Mouse (Mus musculus): ENCODE results near the gene Bcas3. TPM values are rescaled to one million over a fixed set of nuclear protein-coding genes. Genes with fewer than 3 reads are reported as not detected.
A peak's percentile ranks its signal among the peaks of the same experiment; 100 is the strongest.

The Bcas3 gene
- total RNA-seq, 2 experiments from 2014 or later, result 97.0 to 136 TPM

- no peak for ATAC-seq (replicated peaks; ENCODE audit: low FRiP score, poor library complexity, severe bottlenecking)
Measured at GRCm38 (mm10) chr11:85691285-85691684, 338.3 kb downstream of the Bcas3 start.

GRCm38 (mm10) chr11:85695614-85696263 is 342.8 kb downstream of the Bcas3 start:
- ATAC-seq (replicated peaks; ENCODE audit: low FRiP score, poor library complexity, severe bottlenecking), result 0 out of 2 replicates have a peak, but pooled peaks have one; percentile 37

GRCm38 (mm10) chr11:85696491-85697398 is 343.8 kb downstream of the Bcas3 start:
- no peak for ATAC-seq (replicated peaks; ENCODE audit: low FRiP score, poor library complexity, severe bottlenecking)

- ATAC-seq (replicated peaks; ENCODE audit: low FRiP score, poor library complexity, severe bottlenecking), result no peak
Measured at GRCm38 (mm10) chr11:85697468-85697867, 344.5 kb downstream of the Bcas3 start.

GRCm38 (mm10) chr11:85698242-85698641 is 345.3 kb downstream of the Bcas3 start:
- no peak for ATAC-seq (replicated peaks; ENCODE audit: low FRiP score, poor library complexity, severe bottlenecking)

- no peak for ATAC-seq (replicated peaks; ENCODE audit: low FRiP score, poor library complexity, severe bottlenecking)
Measured at GRCm38 (mm10) chr11:85704062-85704748, 351.2 kb downstream of the Bcas3 start.

- no peak for ATAC-seq (replicated peaks; ENCODE audit: low FRiP score, poor library complexity, severe bottlenecking)
Measured at GRCm38 (mm10) chr11:85706630-85707029, 353.7 kb downstream of the Bcas3 start.

- ATAC-seq (replicated peaks; ENCODE audit: low FRiP score, poor library complexity, severe bottlenecking), result no peak
Measured at GRCm38 (mm10) chr11:85707496-85707895, 354.5 kb downstream of the Bcas3 start.

- no peak for ATAC-seq (replicated peaks; ENCODE audit: low FRiP score, poor library complexity, severe bottlenecking)
Measured at GRCm38 (mm10) chr11:85709147-85709546, 356.2 kb downstream of the Bcas3 start.

- no peak for ATAC-seq (replicated peaks; ENCODE audit: low FRiP score, poor library complexity, severe bottlenecking)
Measured at GRCm38 (mm10) chr11:85710155-85710554, 357.2 kb downstream of the Bcas3 start.

- ATAC-seq (replicated peaks; ENCODE audit: low FRiP score, poor library complexity, severe bottlenecking), result no peak
Measured at GRCm38 (mm10) chr11:85712026-85712804, 359.2 kb downstream of the Bcas3 start.

- peak; percentile 60 for ATAC-seq (replicated peaks; ENCODE audit: low FRiP score, poor library complexity, severe bottlenecking)
Measured at GRCm38 (mm10) chr11:85712860-85713813, 360.2 kb downstream of the Bcas3 start.

- ATAC-seq (replicated peaks; ENCODE audit: low FRiP score, poor library complexity, severe bottlenecking), result no peak
Measured at GRCm38 (mm10) chr11:85713814-85714208, 360.8 kb downstream of the Bcas3 start.

- no peak for ATAC-seq (replicated peaks; ENCODE audit: low FRiP score, poor library complexity, severe bottlenecking)
Measured at GRCm38 (mm10) chr11:85714312-85714931, 361.5 kb downstream of the Bcas3 start.

- ATAC-seq (replicated peaks; ENCODE audit: low FRiP score, poor library complexity, severe bottlenecking), result peak; percentile 76
Measured at GRCm38 (mm10) chr11:85716730-85717129, 363.8 kb downstream of the Bcas3 start.

- no peak for ATAC-seq (replicated peaks; ENCODE audit: low FRiP score, poor library complexity, severe bottlenecking)
Measured at GRCm38 (mm10) chr11:85719091-85719490, 366.1 kb downstream of the Bcas3 start.

GRCm38 (mm10) chr11:85719766-85720165 is 366.8 kb downstream of the Bcas3 start:
- 0 out of 2 replicates have a peak, but pooled peaks have one; percentile 31 for ATAC-seq (replicated peaks; ENCODE audit: low FRiP score, poor library complexity, severe bottlenecking)

- ATAC-seq (replicated peaks; ENCODE audit: low FRiP score, poor library complexity, severe bottlenecking), result peak; percentile 56; the same call in 1 of the 2 replicates
Measured at GRCm38 (mm10) chr11:85720269-85720773, 367.4 kb downstream of the Bcas3 start.
